Mouse (Mus musculus): ENCODE data around the gene Ccdc138. TPM values are rescaled to one million over a fixed set of nuclear protein-coding genes. Genes with fewer than 3 reads are reported as not detected.
A peak's percentile ranks its signal among the peaks of the same experiment; 100 is the strongest.

Gene Ccdc138
- polyA plus RNA-seq, 1 experiment: 4.4 TPM

GRCm38 (mm10) chr10:58606356-58606755 lies 108.6 kb downstream of the Ccdc138 start:
- Histone ChIP-seq H3K27ac (replicated peaks; ENCODE audit: low read depth, low read length) (no peak overlapping the region), H3K4me3 (ENCODE audit: insufficient read depth, low read depth, low read length) (no peak overlapping the region), H3K4me1 (ENCODE audit: control insufficient read depth, insufficient read depth, insufficient read length, low read length) (peaks cover 16% of the 10 kb centered on the region)

DNA sequence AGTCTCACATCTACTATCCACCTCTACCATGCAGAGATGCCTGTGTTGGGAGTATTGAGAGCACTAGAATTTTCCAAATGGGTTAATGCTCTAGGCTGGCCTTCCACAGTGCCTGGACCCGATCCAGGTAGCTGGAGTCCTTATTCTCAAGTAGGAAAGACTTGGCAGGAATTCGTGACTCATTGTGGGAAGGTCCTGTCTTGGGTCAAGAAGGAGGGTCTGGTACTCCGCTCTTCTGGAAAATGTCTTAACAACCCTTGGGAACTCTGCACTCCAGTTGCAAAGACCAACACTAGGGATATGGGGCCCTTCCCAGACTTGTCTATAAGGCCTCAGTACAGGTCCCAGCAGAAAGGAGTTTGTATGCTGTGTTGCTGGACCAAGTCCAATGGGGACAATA lies 111.1 kb downstream of the Ccdc138 start:
- peaks cover 12% of the 10 kb centered on the region for H3K4me1 ChIP-seq (ENCODE audit: control insufficient read depth, insufficient read depth, insufficient read length, low read length)
- no peak overlapping the region for H3K4me3 ChIP-seq (ENCODE audit: insufficient read depth, low read depth, low read length)
- no peak overlapping the region for H3K27ac ChIP-seq (replicated peaks; ENCODE audit: low read depth, low read length)

DNA sequence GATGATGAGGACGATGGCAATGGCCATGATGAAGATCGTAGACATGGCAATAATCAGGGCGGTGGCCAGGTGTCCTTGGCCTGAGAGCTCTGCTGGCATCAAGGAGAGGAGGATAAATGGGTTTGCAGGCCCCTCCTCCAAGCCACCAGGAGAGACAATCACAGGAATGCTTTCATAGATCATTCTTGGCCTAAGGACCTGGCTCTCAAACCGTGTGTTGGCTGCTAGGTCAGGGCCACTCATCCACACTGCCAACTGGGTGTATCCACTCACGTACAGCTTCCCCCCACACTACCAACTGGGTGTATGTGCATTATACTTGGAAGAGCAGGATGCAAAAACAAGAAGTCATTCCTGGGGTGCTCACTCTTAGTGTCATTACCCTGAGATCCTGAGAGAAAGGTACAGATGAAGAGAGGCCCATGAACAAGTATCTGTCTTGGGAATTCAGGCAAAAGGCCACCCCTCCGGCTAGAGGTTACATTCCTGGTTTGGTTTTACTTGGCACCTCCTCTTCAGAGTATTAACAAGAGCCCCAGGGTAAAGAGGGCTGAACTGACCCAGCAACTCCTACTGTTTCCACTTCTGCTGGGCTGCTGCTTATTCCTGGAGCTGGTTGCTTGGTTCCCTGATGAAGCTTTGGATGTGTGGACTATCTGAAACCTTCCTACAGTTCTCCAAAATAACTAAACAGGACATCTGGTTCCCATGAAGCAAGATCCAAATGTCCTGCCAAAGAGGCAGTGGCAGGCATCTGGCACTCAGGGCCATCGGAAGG lies 112.9 kb downstream of the Ccdc138 start:
- peaks cover 9% of the 10 kb centered on the region for H3K4me1 ChIP-seq (ENCODE audit: control insufficient read depth, insufficient read depth, insufficient read length, low read length)
- H3K27ac ChIP-seq (replicated peaks; ENCODE audit: low read depth, low read length): peak overlapping the region; percentile 73
- no peak overlapping the region for H3K4me3 ChIP-seq (ENCODE audit: insufficient read depth, low read depth, low read length)

GRCm38 (mm10) chr10:58614601-58615000 lies 116.9 kb downstream of the Ccdc138 start:
- peaks cover 3% of the 10 kb centered on the region for H3K4me1 ChIP-seq (ENCODE audit: control insufficient read depth, insufficient read depth, insufficient read length, low read length)
- no peak overlapping the region for H3K27ac ChIP-seq (replicated peaks; ENCODE audit: low read depth, low read length)
- H3K4me3 ChIP-seq (ENCODE audit: insufficient read depth, low read depth, low read length): no peak overlapping the region

GRCm38 (mm10) chr10:58616565-58616964 lies 118.8 kb downstream of the Ccdc138 start:
- Histone ChIP-seq H3K27ac (replicated peaks; ENCODE audit: low read depth, low read length) (no peak overlapping the region), H3K4me3 (ENCODE audit: insufficient read depth, low read depth, low read length) (no peak overlapping the region), H3K4me1 (ENCODE audit: control insufficient read depth, insufficient read depth, insufficient read length, low read length) (no peaks in the 10 kb centered on the region)

GRCm38 (mm10) chr10:58618501-58619216 lies 120.9 kb downstream of the Ccdc138 start:
- H3K4me3 ChIP-seq (ENCODE audit: insufficient read depth, low read depth, low read length): no peak overlapping the region
- no peak overlapping the region for H3K27ac ChIP-seq (replicated peaks; ENCODE audit: low read depth, low read length)
- H3K4me1 ChIP-seq (ENCODE audit: control insufficient read depth, insufficient read depth, insufficient read length, low read length): no peaks in the 10 kb centered on the region

GRCm38 (mm10) chr10:58619266-58619665 lies 121.5 kb downstream of the Ccdc138 start:
- no peak overlapping the region for H3K4me3 ChIP-seq (ENCODE audit: insufficient read depth, low read depth, low read length)
- no peaks in the 10 kb centered on the region for H3K4me1 ChIP-seq (ENCODE audit: control insufficient read depth, insufficient read depth, insufficient read length, low read length)

DNA sequence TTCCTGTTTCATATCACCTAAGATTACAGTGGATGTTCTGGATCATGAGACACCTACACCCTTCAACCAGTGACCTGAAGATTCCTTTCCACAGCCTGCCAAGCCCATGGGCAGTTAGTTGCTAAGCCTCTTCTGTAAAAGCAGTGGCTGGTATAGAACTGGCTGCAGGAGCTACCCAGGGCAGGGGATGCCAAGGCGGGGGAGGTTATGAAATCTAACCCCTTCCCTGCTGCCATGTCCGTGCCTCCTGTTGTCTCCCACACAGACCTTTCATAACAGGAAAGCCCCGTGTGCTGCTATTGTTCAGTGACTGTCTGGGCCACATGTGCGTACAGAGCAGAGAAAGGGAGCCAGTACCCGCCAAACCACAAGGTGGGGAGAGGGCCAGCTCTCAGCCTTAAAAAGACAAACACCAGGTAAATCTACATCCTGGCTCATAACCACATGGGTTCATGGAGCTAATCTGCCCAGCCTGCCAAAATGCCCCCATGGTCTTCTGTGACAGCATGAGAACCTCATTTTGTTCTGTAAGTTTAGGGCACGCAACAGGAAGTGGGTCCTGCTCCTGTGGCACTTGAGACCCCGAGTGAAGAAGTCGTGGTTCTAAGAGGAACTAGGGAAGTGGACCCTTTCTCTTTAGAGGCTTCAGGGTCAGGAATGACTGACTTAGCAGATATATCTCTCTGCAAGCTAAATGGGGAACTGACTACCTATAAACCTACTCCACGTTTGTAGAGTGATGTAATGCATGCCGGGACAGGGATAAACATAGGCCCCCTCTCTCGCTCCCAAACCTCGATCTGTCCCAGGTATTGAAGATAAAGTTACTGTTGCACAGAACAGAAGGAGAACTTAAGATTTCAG lies 127.3 kb downstream of the Ccdc138 start:
- H3K4me1 ChIP-seq (ENCODE audit: control insufficient read depth, insufficient read depth, insufficient read length, low read length): no peaks in the 10 kb centered on the region
- no peak overlapping the region for H3K4me3 ChIP-seq (ENCODE audit: insufficient read depth, low read depth, low read length)

More at GRCm38 (mm10) chr10:58619266-58619665, 121.5 kb downstream of the Ccdc138 start:
- no peak overlapping the region for H3K27ac ChIP-seq (replicated peaks; ENCODE audit: low read depth, low read length)

More for the DNA sequence above, 127.3 kb downstream of the Ccdc138 start:
- H3K27ac ChIP-seq (replicated peaks; ENCODE audit: low read depth, low read length): no peak overlapping the region

Other genes starting within 250 kb of the Ccdc138 start
- 6.7 and 22.8 TPM in 2 replicates for gene Gcc2, start 242.5 kb upstream of the Ccdc138 start, polyA plus RNA-seq (2012; ENCODE audit: insufficient read depth, insufficient read length, missing spikeins)
- gene Lims1, start 174.5 kb upstream of the Ccdc138 start, polyA plus RNA-seq (2012; ENCODE audit: insufficient read depth, insufficient read length, missing spikeins): 18.9 and 27.1 TPM in 2 replicates
- gene Ranbp2, start 51.0 kb upstream of the Ccdc138 start, polyA plus RNA-seq (2012; ENCODE audit: insufficient read depth, insufficient read length, missing spikeins): 20.1 and 23.1 TPM in 2 replicates
- gene Edar, start 177.7 kb downstream of the Ccdc138 start, polyA plus RNA-seq (2012; ENCODE audit: insufficient read depth, insufficient read length, missing spikeins): not detected in 2 replicates
- not detected in 2 replicates for gene Gm17542, start 220.3 kb downstream of the Ccdc138 start, polyA plus RNA-seq (2012; ENCODE audit: insufficient read depth, insufficient read length, missing spikeins)

All from brown adipose tissue, adult 24 weeks (tissue).